Mouse (Mus musculus): ENCODE measurements around the gene Prkcsh.
A peak's percentile ranks its signal among the peaks of the same experiment; 100 is the strongest.

The Prkcsh gene

GRCm38 (mm10) chr9:21987592-21988342 lies 14.8 kb upstream of the Prkcsh start:
- DNase-seq: no peak

GRCm38 (mm10) chr9:21988421-21989101 lies 14.0 kb upstream of the Prkcsh start:
- peak in 1 of 2 experiments; percentile 14 for DNase-seq

- DNase-seq: peak in 1 of 2 experiments; percentile 24
These were observed 13.1 kb upstream of the Prkcsh start, which contains the start of gene Rgl3 for GRCm38 (mm10) chr9:21989230-21990110. Rgl3 (minus strand) TSS chr9:21989446.

- DNase-seq: no peak
These were observed 10.4 kb upstream of the Prkcsh start for GRCm38 (mm10) chr9:21992227-21992626.

GRCm38 (mm10) chr9:21996178-21996867 lies 6.3 kb upstream of the Prkcsh start:
- no peak for DNase-seq

GRCm38 (mm10) chr9:22000296-22000695 lies 2.3 kb upstream of the Prkcsh start:
- DNase-seq: no peak

GRCm38 (mm10) chr9:22001633-22002032 lies 973 bp upstream of the Prkcsh start:
- no peak for DNase-seq

GRCm38 (mm10) chr9:22003163-22003554 lies 553 bp downstream of the Prkcsh start:
- DNase-seq: no peak

GRCm38 (mm10) chr9:22004546-22004945 lies 1.9 kb downstream of the Prkcsh start:
- DNase-seq: no peak

- DNase-seq: no peak
These were observed 8.4 kb downstream of the Prkcsh start for GRCm38 (mm10) chr9:22011055-22011454.

- DNase-seq: no peak
These were observed 10.1 kb downstream of the Prkcsh start for GRCm38 (mm10) chr9:22012731-22013130.

- no peak for DNase-seq
These were observed 13.6 kb downstream of the Prkcsh start for GRCm38 (mm10) chr9:22016245-22016644.

- no peak for DNase-seq
These were observed 14.7 kb downstream of the Prkcsh start for GRCm38 (mm10) chr9:22017208-22017825.

- no peak for DNase-seq
These were observed 22.0 kb downstream of the Prkcsh start for GRCm38 (mm10) chr9:22024592-22024991.

- no peak for DNase-seq
These were observed 25.9 kb downstream of the Prkcsh start for GRCm38 (mm10) chr9:22028467-22028866.

- DNase-seq: no peak
These were observed 27.8 kb downstream of the Prkcsh start for GRCm38 (mm10) chr9:22030386-22030785.

- no peak for DNase-seq
These were observed 32.9 kb downstream of the Prkcsh start for GRCm38 (mm10) chr9:22035300-22036044.

- no peak for DNase-seq
These were observed 35.2 kb downstream of the Prkcsh start for GRCm38 (mm10) chr9:22037826-22038225.

- no peak for DNase-seq
These were observed 39.2 kb downstream of the Prkcsh start for GRCm38 (mm10) chr9:22041832-22042231.

- no peak for DNase-seq
These were observed 44.7 kb downstream of the Prkcsh start for GRCm38 (mm10) chr9:22047329-22047728.

GRCm38 (mm10) chr9:22049315-22049714 lies 46.7 kb downstream of the Prkcsh start:
- no peak for DNase-seq

All from spleen, adult 18-20 months (tissue).